Mouse (Mus musculus): ENCODE results near the gene Osbpl10. TPM values are rescaled to one million over a fixed set of nuclear protein-coding genes. Genes with fewer than 3 reads are reported as not detected.
"Not testable (repeated sequence)": the region's sequence is repeated elsewhere in the genome, so short reads cannot be mapped to it uniquely, and the experiment has no call there.

Osbpl10 gene
- polyA plus RNA-seq, 1 experiment from 2014 or later, result 4.7 TPM

DNA sequence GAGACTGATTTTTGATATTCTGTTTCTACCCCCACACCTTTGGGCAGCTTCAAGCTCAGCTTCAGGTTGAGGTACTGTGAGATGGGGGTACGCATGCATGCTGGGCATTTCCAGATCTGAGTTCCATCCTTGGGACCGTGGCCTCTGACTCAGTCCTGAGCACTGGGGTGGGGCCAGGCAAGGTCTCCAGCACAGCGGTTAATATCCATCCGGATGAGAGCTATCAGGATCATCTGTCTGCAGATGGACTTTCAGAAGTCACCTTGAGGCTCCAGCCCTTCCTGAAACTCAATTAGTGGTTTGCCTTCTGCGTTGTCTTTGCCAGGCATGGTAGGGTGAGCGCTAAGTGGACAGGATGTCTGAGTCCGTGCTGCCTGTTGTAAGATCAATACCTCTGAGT is 41.8 kb downstream of the Osbpl10 start:
- 93% methylated on average over 7 of the region's 7 CpGs for WGBS
- ATAC-seq (ENCODE audit: low FRiP score, low read depth), result no peak

GRCm38 (mm10) chr9:115021419-115021818 is 43.0 kb downstream of the Osbpl10 start:
- no peaks in the 10 kb centered on the region for H3K27me3 ChIP-seq
- ATAC-seq (ENCODE audit: low FRiP score, low read depth), result no peak
- no peaks in the 10 kb centered on the region for H3K9me3 ChIP-seq
- H3K9ac ChIP-seq, result no peak overlapping the region
- no peak overlapping the region for H3K4me2 ChIP-seq
- H3K4me3 ChIP-seq, result no peak overlapping the region
- no peak overlapping the region for H3K27ac ChIP-seq (replicated peaks)
- no peaks in the 10 kb centered on the region for H3K36me3 ChIP-seq
- H3K4me1 ChIP-seq (replicated peaks), result no peaks in the 10 kb centered on the region
- 82% methylated on average over 2 of the region's 2 CpGs for WGBS

More for the DNA sequence above, 41.8 kb downstream of the Osbpl10 start:
- no peaks in the 10 kb centered on the region for H3K9me3 ChIP-seq
- H3K27me3 ChIP-seq, result no peaks in the 10 kb centered on the region
- no peak overlapping the region for H3K9ac ChIP-seq
- no peak overlapping the region for H3K27ac ChIP-seq (replicated peaks)
- H3K4me3 ChIP-seq, result no peak overlapping the region
- no peaks in the 10 kb centered on the region for H3K36me3 ChIP-seq
- no peak overlapping the region for H3K4me2 ChIP-seq
- no peaks in the 10 kb centered on the region for H3K4me1 ChIP-seq (replicated peaks)

- Histone ChIP-seq H3K27me3 (no peaks in the 10 kb centered on the region), H3K4me2 (no peak overlapping the region), H3K9ac (no peak overlapping the region), H3K36me3 (no peaks in the 10 kb centered on the region), H3K27ac (replicated peaks) (no peak overlapping the region), H3K4me3 (no peak overlapping the region), H3K9me3 (no peaks in the 10 kb centered on the region), H3K4me1 (replicated peaks) (no peaks in the 10 kb centered on the region)
- no peak for ATAC-seq (ENCODE audit: low FRiP score, low read depth)
- WGBS, result 91% methylated on average over 3 of the region's 3 CpGs
Observed at GRCm38 (mm10) chr9:115023137-115023536, 44.8 kb downstream of the Osbpl10 start.

GRCm38 (mm10) chr9:115023708-115024383 is 45.5 kb downstream of the Osbpl10 start:
- no peaks in the 10 kb centered on the region for H3K9me3 ChIP-seq
- H3K27me3 ChIP-seq, result no peaks in the 10 kb centered on the region
- H3K27ac ChIP-seq (replicated peaks), result no peak overlapping the region
- no peak for ATAC-seq (ENCODE audit: low FRiP score, low read depth)
- no peak overlapping the region for H3K4me2 ChIP-seq
- WGBS, result 86% methylated on average over 10 of the region's 10 CpGs
- H3K36me3 ChIP-seq, result no peaks in the 10 kb centered on the region
- H3K4me1 ChIP-seq (replicated peaks), result no peaks in the 10 kb centered on the region
- no peak overlapping the region for H3K9ac ChIP-seq
- H3K4me3 ChIP-seq, result no peak overlapping the region

DNA sequence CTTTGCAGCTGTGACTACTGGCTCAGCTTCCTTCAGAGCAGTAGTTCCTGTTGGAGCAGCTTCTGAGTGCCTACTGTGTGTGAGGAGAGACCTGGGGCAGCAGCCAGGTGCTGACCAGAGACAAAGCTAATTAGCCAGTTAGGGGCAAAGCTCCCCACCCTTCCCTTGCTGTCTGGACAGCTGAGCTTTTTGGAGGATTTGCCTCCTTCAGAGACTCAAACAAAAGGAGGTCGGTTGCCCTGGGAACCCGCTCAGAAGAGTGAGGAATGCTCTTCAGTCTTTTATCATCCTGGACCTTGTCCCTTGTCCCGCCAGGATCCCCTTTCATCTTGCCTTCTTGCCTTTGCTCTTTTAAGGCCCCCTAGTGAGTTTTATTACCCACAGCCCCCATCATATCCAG is 50.9 kb downstream of the Osbpl10 start:
- Histone ChIP-seq H3K4me2 (no peak overlapping the region), H3K9me3 (no peaks in the 10 kb centered on the region), H3K4me1 (replicated peaks) (0 out of 2 replicates have a peak, but pooled peaks cover 4% of the 10 kb centered on the region), H3K4me3 (no peak overlapping the region), H3K27me3 (no peaks in the 10 kb centered on the region), H3K27ac (replicated peaks) (no peak overlapping the region), H3K36me3 (no peaks in the 10 kb centered on the region), H3K9ac (no peak overlapping the region)
- WGBS, result 2% methylated on average over 3 of the region's 3 CpGs
- ATAC-seq (ENCODE audit: low FRiP score, low read depth), result peak; percentile 71; the same call in 1 of the 2 replicates

DNA sequence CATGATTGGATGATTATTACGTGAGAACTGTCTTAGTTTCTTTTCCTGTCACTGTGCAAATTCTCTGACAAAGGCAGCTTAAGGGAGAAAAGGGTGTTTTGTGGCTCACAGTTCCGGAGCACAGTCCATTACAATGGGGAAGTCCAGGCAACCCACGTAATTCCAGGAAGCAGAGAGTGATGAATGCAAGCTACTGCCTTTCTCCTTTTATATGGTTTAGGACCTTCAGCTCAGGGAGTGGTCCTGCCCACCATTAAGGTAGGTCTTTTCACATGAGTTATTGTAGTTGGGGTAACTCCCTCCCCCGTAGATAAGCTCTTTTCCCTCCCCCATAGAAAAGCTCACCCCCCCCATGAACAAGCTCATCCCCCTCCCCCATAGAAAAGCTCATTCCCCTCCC is 52.2 kb downstream of the Osbpl10 start:
- Histone ChIP-seq H3K27me3 (no peaks in the 10 kb centered on the region), H3K4me2 (no peak overlapping the region), H3K4me1 (replicated peaks) (0 out of 2 replicates have a peak, but pooled peaks cover 4% of the 10 kb centered on the region), H3K9ac (no peak overlapping the region), H3K9me3 (no peaks in the 10 kb centered on the region), H3K4me3 (no peak overlapping the region), H3K36me3 (no peaks in the 10 kb centered on the region), H3K27ac (replicated peaks) (no peak overlapping the region)
- 30% methylated on average over 4 of the region's 4 CpGs for WGBS
- no peak for ATAC-seq (ENCODE audit: low FRiP score, low read depth)

DNA sequence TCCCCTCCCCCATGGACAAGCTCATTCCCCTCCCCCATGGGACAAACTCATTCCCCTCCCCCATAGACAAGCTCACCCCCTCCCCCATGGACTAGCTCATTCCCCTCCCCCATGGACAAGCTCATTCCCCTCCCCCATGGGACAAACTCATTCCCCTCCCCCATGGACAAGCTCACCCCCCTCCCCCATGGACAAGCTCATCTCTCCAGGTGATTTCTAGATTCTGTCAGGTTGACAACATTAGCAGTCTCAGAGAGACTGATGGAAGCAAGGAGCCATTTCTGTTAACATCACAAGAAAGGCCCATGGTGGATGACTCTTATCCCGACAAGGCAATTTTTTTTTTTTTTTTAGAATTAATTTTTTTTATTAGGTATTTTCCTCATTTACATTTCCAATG is 52.7 kb downstream of the Osbpl10 start:
- 83% methylated on average over 1 of the region's 1 CpGs for WGBS
- H3K4me1 ChIP-seq (replicated peaks); H3K4me2 ChIP-seq; H3K9ac ChIP-seq; H3K4me3 ChIP-seq; H3K27ac ChIP-seq (replicated peaks); H3K27me3 ChIP-seq; ATAC-seq (ENCODE audit: low FRiP score, low read depth); H3K36me3 ChIP-seq; H3K9me3 ChIP-seq: not testable (repeated sequence)

DNA sequence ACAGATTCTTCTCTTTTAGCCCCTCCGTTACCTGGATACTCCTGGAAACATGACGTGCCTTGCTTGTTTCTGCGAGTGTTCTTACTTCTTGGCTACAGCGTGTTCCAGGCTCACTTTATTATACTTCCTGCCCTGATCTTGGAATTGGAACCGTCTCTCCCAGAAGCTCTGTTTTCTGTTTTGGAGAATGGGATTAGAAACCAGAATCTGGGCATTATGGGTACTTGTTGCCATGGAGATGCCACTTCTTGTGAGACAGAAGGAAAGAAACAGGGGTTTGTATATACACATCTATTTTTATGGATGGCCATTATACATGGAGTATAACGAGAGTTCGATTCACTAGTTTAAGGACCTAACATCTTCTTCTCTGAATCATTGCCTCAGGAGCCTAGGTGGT is 54.4 kb downstream of the Osbpl10 start:
- no peaks in the 10 kb centered on the region for H3K36me3 ChIP-seq
- 87% methylated on average over 7 of the region's 7 CpGs for WGBS
- H3K9ac ChIP-seq, result no peak overlapping the region
- no peak overlapping the region for H3K4me3 ChIP-seq
- no peak overlapping the region for H3K27ac ChIP-seq (replicated peaks)
- H3K27me3 ChIP-seq, result no peaks in the 10 kb centered on the region
- ATAC-seq (ENCODE audit: low FRiP score, low read depth), result no peak
- 0 out of 2 replicates have a peak, but pooled peaks cover 4% of the 10 kb centered on the region for H3K4me1 ChIP-seq (replicated peaks)
- no peak overlapping the region for H3K4me2 ChIP-seq
- H3K9me3 ChIP-seq, result no peaks in the 10 kb centered on the region

DNA sequence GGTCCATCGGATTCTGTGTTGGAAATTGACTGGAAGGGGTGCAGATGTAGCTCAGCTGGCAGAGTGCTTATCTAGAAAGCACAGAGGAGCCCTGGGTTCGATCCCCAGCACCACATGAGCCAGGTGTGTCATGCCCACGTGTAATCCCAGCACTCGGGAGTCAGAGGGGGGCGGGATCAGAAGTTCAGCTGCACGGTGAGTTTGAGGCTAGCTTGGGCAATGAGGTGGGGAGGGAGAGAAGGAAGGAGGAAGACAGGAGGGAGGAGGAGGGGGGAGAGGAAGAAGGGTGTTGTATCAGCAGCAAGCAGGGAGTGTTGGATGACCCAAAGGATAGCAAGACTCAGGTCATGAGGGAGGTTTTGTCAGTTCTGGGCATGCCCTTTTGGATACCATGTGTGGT is 55.9 kb downstream of the Osbpl10 start:
- WGBS, result 78% methylated on average over 6 of the region's 6 CpGs
- ATAC-seq (ENCODE audit: low FRiP score, low read depth), result no peak

GRCm38 (mm10) chr9:115034788-115035187 is 56.4 kb downstream of the Osbpl10 start:
- Histone ChIP-seq H3K4me1 (replicated peaks) (peaks cover 14% of the 10 kb centered on the region), H3K9ac (no peak overlapping the region), H3K9me3 (no peaks in the 10 kb centered on the region), H3K4me3 (no peak overlapping the region), H3K36me3 (no peaks in the 10 kb centered on the region), H3K27ac (replicated peaks) (no peak overlapping the region), H3K27me3 (no peaks in the 10 kb centered on the region), H3K4me2 (no peak overlapping the region)
- no peak for ATAC-seq (ENCODE audit: low FRiP score, low read depth)
- WGBS, result 56% methylated on average over 7 of the region's 7 CpGs

More for the DNA sequence above, 55.9 kb downstream of the Osbpl10 start:
- Histone ChIP-seq H3K9me3 (no peaks in the 10 kb centered on the region), H3K4me3 (no peak overlapping the region), H3K9ac (no peak overlapping the region), H3K4me2 (no peak overlapping the region), H3K36me3 (no peaks in the 10 kb centered on the region), H3K27me3 (no peaks in the 10 kb centered on the region), H3K4me1 (replicated peaks) (peaks cover 14% of the 10 kb centered on the region), H3K27ac (replicated peaks) (no peak overlapping the region)

GRCm38 (mm10) chr9:115038215-115038614 is 59.8 kb downstream of the Osbpl10 start:
- Histone ChIP-seq H3K9ac (no peak overlapping the region), H3K4me2 (peak overlapping the region; percentile 13; the same call in 1 of the 2 replicates), H3K27ac (replicated peaks) (peak overlapping the region; percentile 4; the same call in 1 of the 2 replicates), H3K36me3 (no peaks in the 10 kb centered on the region), H3K4me3 (no peak overlapping the region), H3K9me3 (no peaks in the 10 kb centered on the region; the same call in 1 of the 2 replicates), H3K4me1 (replicated peaks) (peaks cover 14% of the 10 kb centered on the region), H3K27me3 (no peaks in the 10 kb centered on the region)
- 8% methylated on average over 14 of the region's 14 CpGs for WGBS
- no peak for ATAC-seq (ENCODE audit: low FRiP score, low read depth)

DNA sequence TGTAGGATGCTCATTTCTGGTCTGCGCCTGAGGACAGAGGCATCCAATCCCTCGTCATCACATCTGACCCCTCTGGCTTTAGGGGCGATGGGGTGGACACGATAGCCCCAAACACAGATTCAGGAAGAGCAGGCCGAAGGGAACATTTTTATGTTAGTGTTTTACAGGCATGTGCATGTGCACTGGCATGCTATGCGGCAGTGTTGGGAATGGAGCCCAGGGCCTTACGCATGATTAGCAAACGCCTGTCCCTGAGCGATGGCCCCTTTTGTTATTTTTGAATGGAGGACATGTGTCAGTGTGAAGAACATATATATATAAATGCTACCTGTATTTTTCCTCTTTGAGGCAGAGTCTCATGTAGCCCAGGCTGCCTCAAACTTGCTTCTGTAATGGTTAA is 60.3 kb downstream of the Osbpl10 start:
- Histone ChIP-seq H3K4me3 (no peak overlapping the region), H3K36me3 (no peaks in the 10 kb centered on the region), H3K27me3 (no peaks in the 10 kb centered on the region), H3K4me2 (0 out of 2 replicates have a peak overlapping the region, but pooled peaks have one; percentile 13), H3K9ac (no peak overlapping the region), H3K9me3 (no peaks in the 10 kb centered on the region; the same call in 1 of the 2 replicates), H3K27ac (replicated peaks) (peak overlapping the region; percentile 4; the same call in 1 of the 2 replicates), H3K4me1 (replicated peaks) (peaks cover 14% of the 10 kb centered on the region)
- no peak for ATAC-seq (ENCODE audit: low FRiP score, low read depth)
- WGBS, result 54% methylated on average over 9 of the region's 9 CpGs
